Mouse (Mus musculus) forebrain, embryonic 15.5 days (tissue): ENCODE measurements around the gene Cntn4. TPM values are rescaled to one million over a fixed set of nuclear protein-coding genes. Genes with fewer than 3 reads are reported as not detected.

Experiments
- ATAC-seq: fragments of 200-750 bp; cut with Nextera tagmentation; replicated peaks from 2 replicates; pipeline ENCODE4 v1.8.0; 2017; ENCODE audit warnings: mild to moderate bottlenecking, moderate TSS enrichment, moderate library complexity
- H3K27ac ChIP-seq: fragments of 300-500 bp; sonication (generic); replicated peaks from 2 replicates; pipeline ENCODE4 v1.5.1; 2015; ENCODE audit warnings: mild to moderate bottlenecking, inconsistent platforms
- H3K27me3 ChIP-seq: fragments of 300-500 bp; sonication (generic); 2 replicates; pipeline ENCODE4 v1.6.1; 2015; ENCODE audit warnings: inconsistent platforms
- H3K36me3 ChIP-seq: fragments of 300-500 bp; sonication (generic); 2 replicates; pipeline ENCODE4 v1.6.1; 2015; ENCODE audit warnings: mild to moderate bottlenecking, inconsistent platforms
- H3K4me1 ChIP-seq: fragments of 300-500 bp; sonication (generic); 2 replicates; pipeline ENCODE4 v1.6.1; 2015; ENCODE audit warnings: inconsistent platforms
- H3K4me2 ChIP-seq: fragments of 300-500 bp; sonication (generic); replicated peaks from 2 replicates; pipeline ENCODE4 v1.6.1; 2015; ENCODE audit warnings: mild to moderate bottlenecking, inconsistent platforms
- H3K4me3 ChIP-seq: fragments of 300-500 bp; sonication (generic); 2 replicates; pipeline ENCODE4 v1.5.1; 2015; ENCODE audit warnings: mild to moderate bottlenecking, inconsistent platforms
- H3K9ac ChIP-seq: fragments of 300-500 bp; sonication (generic); replicated peaks from 2 replicates; pipeline ENCODE4 v1.6.1; 2015; ENCODE audit warnings: mild to moderate bottlenecking, inconsistent platforms
- H3K9me3 ChIP-seq: fragments of 300-500 bp; sonication (generic); 2 replicates; pipeline ENCODE4 v1.6.1; 2016; ENCODE audit warnings: inconsistent platforms
- WGBS: fragments of 180-500 bp; shearing (Covaris S2); methylation state at CpG from one replicate; pipeline ENCODE4 v1.1.7; 2015; ENCODE audit warnings: mixed read lengths; 5-methylcytosine and 5-hydroxymethylcytosine counted together
- polyA plus RNA-seq: library from polyadenylated mRNA; unstranded; fragments of >200 nt; fragmentation: Nextera tagmentation; extraction: Ambion mirVana; gene quantifications from 2 replicates; pipeline ENCODE4 v1.2.1, GENCODE M21; 2015

Gene Cntn4
- polyA plus RNA-seq, 1 experiment from 2014 or later = 6.2 TPM

GRCm38 (mm10) chr6:106097856-106098255 is 420.4 kb downstream of the Cntn4 start:
- Histone ChIP-seq H3K36me3 (no peaks in the 10 kb centered on the region), H3K27ac (no peak overlapping the region), H3K9ac (no peak overlapping the region), H3K4me3 (no peak overlapping the region), H3K4me1 (no peaks in the 10 kb centered on the region), H3K4me2 (no peak overlapping the region), H3K9me3 (no peaks in the 10 kb centered on the region), H3K27me3 (no peaks in the 10 kb centered on the region)
- WGBS = 91% methylated on average over 4 of the region's 4 CpGs
- ATAC-seq = no peak

GRCm38 (mm10) chr6:106118523-106119081 is 441.1 kb downstream of the Cntn4 start:
- H3K9ac ChIP-seq = peak overlapping the region; percentile 24
- no peaks in the 10 kb centered on the region for H3K36me3 ChIP-seq
- WGBS = 3% methylated on average over 15 of the region's 15 CpGs
- ATAC-seq = peak; percentile 98
- peak overlapping the region; percentile 47 for H3K4me2 ChIP-seq
- H3K4me1 ChIP-seq = peaks cover 9% of the 10 kb centered on the region; the same call in 1 of the 2 replicates
- no peaks in the 10 kb centered on the region for H3K27me3 ChIP-seq
- peak overlapping the region; percentile 44 for H3K27ac ChIP-seq
- H3K4me3 ChIP-seq = peak overlapping the region; percentile 39
- H3K9me3 ChIP-seq = no peaks in the 10 kb centered on the region

- Histone ChIP-seq H3K9ac (no peak overlapping the region), H3K27me3 (no peaks in the 10 kb centered on the region), H3K4me2 (no peak overlapping the region), H3K4me3 (no peak overlapping the region), H3K27ac (no peak overlapping the region), H3K9me3 (no peaks in the 10 kb centered on the region), H3K4me1 (no peaks in the 10 kb centered on the region), H3K36me3 (no peaks in the 10 kb centered on the region)
- no peak for ATAC-seq
- WGBS = 54% methylated on average over 2 of the region's 2 CpGs
Measured at GRCm38 (mm10) chr6:106153530-106153929, 476.1 kb downstream of the Cntn4 start.

- no peak overlapping the region for H3K9ac ChIP-seq
- no peak overlapping the region for H3K4me2 ChIP-seq
- no peaks in the 10 kb centered on the region for H3K36me3 ChIP-seq
- whole genome bisulfite sequencing = 59% methylated on average over 3 of the region's 3 CpGs
- ATAC-seq = no peak
- no peaks in the 10 kb centered on the region for H3K27me3 ChIP-seq
- no peaks in the 10 kb centered on the region for H3K9me3 ChIP-seq
- H3K27ac ChIP-seq = no peak overlapping the region
- no peak overlapping the region for H3K4me3 ChIP-seq
- no peaks in the 10 kb centered on the region for H3K4me1 ChIP-seq
Measured at GRCm38 (mm10) chr6:106155362-106155761, 477.9 kb downstream of the Cntn4 start.

GRCm38 (mm10) chr6:106177546-106177945 is 500.1 kb downstream of the Cntn4 start:
- Histone ChIP-seq H3K27me3 (no peaks in the 10 kb centered on the region), H3K9me3 (no peaks in the 10 kb centered on the region), H3K4me2 (no peak overlapping the region), H3K36me3 (no peaks in the 10 kb centered on the region), H3K4me3 (no peak overlapping the region), H3K4me1 (peaks cover 5% of the 10 kb centered on the region; the same call in 1 of the 2 replicates), H3K9ac (no peak overlapping the region), H3K27ac (no peak overlapping the region)
- no peak for ATAC-seq
- 87% methylated on average over 5 of the region's 5 CpGs for WGBS

GRCm38 (mm10) chr6:106181596-106181995 is 504.1 kb downstream of the Cntn4 start:
- Histone ChIP-seq H3K27me3 (no peaks in the 10 kb centered on the region), H3K27ac (no peak overlapping the region), H3K4me2 (no peak overlapping the region), H3K9ac (no peak overlapping the region), H3K4me1 (peaks cover 5% of the 10 kb centered on the region; the same call in 1 of the 2 replicates), H3K36me3 (no peaks in the 10 kb centered on the region), H3K4me3 (no peak overlapping the region), H3K9me3 (no peaks in the 10 kb centered on the region)
- no peak for ATAC-seq
- WGBS = 81% methylated on average over 2 of the region's 2 CpGs

- H3K27me3 ChIP-seq = no peaks in the 10 kb centered on the region
- peak; percentile 60 for ATAC-seq
- 59% methylated on average over 1 of the region's 1 CpGs for WGBS
Measured at GRCm38 (mm10) chr6:106200974-106201373, 523.5 kb downstream of the Cntn4 start.

GRCm38 (mm10) chr6:106207401-106207800 is 529.9 kb downstream of the Cntn4 start:
- Histone ChIP-seq H3K4me2 (no peak overlapping the region), H3K36me3 (no peaks in the 10 kb centered on the region), H3K4me1 (no peaks in the 10 kb centered on the region), H3K27me3 (no peaks in the 10 kb centered on the region), H3K9me3 (no peaks in the 10 kb centered on the region), H3K9ac (no peak overlapping the region), H3K27ac (no peak overlapping the region), H3K4me3 (no peak overlapping the region)
- ATAC-seq = no peak

More at GRCm38 (mm10) chr6:106200974-106201373, 523.5 kb downstream of the Cntn4 start:
- no peaks in the 10 kb centered on the region for H3K9me3 ChIP-seq
- H3K4me1 ChIP-seq = no peaks in the 10 kb centered on the region
- H3K9ac ChIP-seq = no peak overlapping the region
- no peaks in the 10 kb centered on the region for H3K36me3 ChIP-seq
- H3K4me2 ChIP-seq = no peak overlapping the region
- no peak overlapping the region for H3K27ac ChIP-seq
- no peak overlapping the region for H3K4me3 ChIP-seq

GRCm38 (mm10) chr6:106213071-106213470 is 535.6 kb downstream of the Cntn4 start:
- no peak overlapping the region for H3K9ac ChIP-seq
- WGBS = 78% methylated on average over 4 of the region's 4 CpGs
- H3K27ac ChIP-seq = no peak overlapping the region
- no peak for ATAC-seq
- no peaks in the 10 kb centered on the region for H3K9me3 ChIP-seq
- no peaks in the 10 kb centered on the region for H3K36me3 ChIP-seq
- H3K4me1 ChIP-seq = no peaks in the 10 kb centered on the region
- no peak overlapping the region for H3K4me2 ChIP-seq
- no peaks in the 10 kb centered on the region for H3K27me3 ChIP-seq
- no peak overlapping the region for H3K4me3 ChIP-seq

GRCm38 (mm10) chr6:106237046-106237948 is 559.8 kb downstream of the Cntn4 start:
- 69% methylated on average over 12 of the region's 12 CpGs for WGBS
- H3K36me3 ChIP-seq = no peaks in the 10 kb centered on the region
- no peak overlapping the region for H3K9ac ChIP-seq
- H3K27ac ChIP-seq = no peak overlapping the region
- no peaks in the 10 kb centered on the region for H3K4me1 ChIP-seq
- no peak overlapping the region for H3K4me2 ChIP-seq
- no peaks in the 10 kb centered on the region for H3K27me3 ChIP-seq
- no peaks in the 10 kb centered on the region for H3K9me3 ChIP-seq
- ATAC-seq = no peak
- H3K4me3 ChIP-seq = no peak overlapping the region

- WGBS = 67% methylated on average over 1 of the region's 1 CpGs
Measured at GRCm38 (mm10) chr6:106241553-106241952, 564.1 kb downstream of the Cntn4 start.

GRCm38 (mm10) chr6:106263396-106263795 is 585.9 kb downstream of the Cntn4 start:
- no peaks in the 10 kb centered on the region for H3K4me1 ChIP-seq
- WGBS = 86% methylated on average over 3 of the region's 3 CpGs
- no peak overlapping the region for H3K27ac ChIP-seq
- no peak overlapping the region for H3K9ac ChIP-seq
- H3K4me3 ChIP-seq = no peak overlapping the region
- no peak for ATAC-seq
- H3K27me3 ChIP-seq = no peaks in the 10 kb centered on the region
- H3K9me3 ChIP-seq = no peaks in the 10 kb centered on the region
- no peaks in the 10 kb centered on the region for H3K36me3 ChIP-seq
- H3K4me2 ChIP-seq = no peak overlapping the region

More at GRCm38 (mm10) chr6:106241553-106241952, 564.1 kb downstream of the Cntn4 start:
- Histone ChIP-seq H3K4me3 (no peak overlapping the region), H3K36me3 (no peaks in the 10 kb centered on the region), H3K4me2 (no peak overlapping the region), H3K4me1 (no peaks in the 10 kb centered on the region), H3K9ac (no peak overlapping the region), H3K27ac (no peak overlapping the region), H3K9me3 (no peaks in the 10 kb centered on the region), H3K27me3 (no peaks in the 10 kb centered on the region)
- no peak for ATAC-seq
